Mouse (Mus musculus) layer of hippocampus, adult 8-10 months (tissue): ENCODE measurements at regions not wholly inside any gene's neighbourhood (a gene's known extent, or its start where the extent isn't known, plus 50 kb on each side); places are given as distances from the start of the nearest gene placed in this dataset.

Experiments used
- DNase-seq, 2 experiments: peaks; one replicate each; pipeline ENCODE4 v3.0.0; 2022; ENCODE audit warnings: low spot score in 2 of 2

- no peak for DNase-seq
These were observed 131.8 kb downstream of the Tshz3 start for GRCm38 (mm10) chr7:36829710-36830109.

GRCm38 (mm10) chr7:36830155-36830554 is 132.2 kb downstream of the Tshz3 start:
- DNase-seq = no peak

GRCm38 (mm10) chr7:36848279-36848678 is 150.4 kb downstream of the Tshz3 start:
- no peak for DNase-seq

GRCm38 (mm10) chr7:36851275-36851889 is 153.5 kb downstream of the Tshz3 start:
- no peak for DNase-seq

- DNase-seq = no peak
These were observed 156.4 kb downstream of the Tshz3 start for GRCm38 (mm10) chr7:36854308-36854707.

GRCm38 (mm10) chr7:36859428-36859827 is 161.5 kb downstream of the Tshz3 start:
- no peak for DNase-seq

- DNase-seq = no peak
These were observed 164.6 kb downstream of the Tshz3 start for GRCm38 (mm10) chr7:36862481-36862880.

GRCm38 (mm10) chr7:36863745-36864144 is 165.8 kb downstream of the Tshz3 start:
- DNase-seq = no peak

GRCm38 (mm10) chr7:36864675-36865074 is 166.8 kb downstream of the Tshz3 start:
- no peak for DNase-seq

- no peak for DNase-seq
These were observed 168.7 kb downstream of the Tshz3 start for GRCm38 (mm10) chr7:36866602-36867001.

- DNase-seq = no peak
These were observed 176.1 kb downstream of the Tshz3 start for GRCm38 (mm10) chr7:36874004-36874403.

GRCm38 (mm10) chr7:36877686-36878085 is 179.8 kb downstream of the Tshz3 start:
- DNase-seq = no peak

- no peak for DNase-seq
These were observed 195.0 kb downstream of the Tshz3 start for GRCm38 (mm10) chr7:36892776-36893500.

GRCm38 (mm10) chr7:36896339-36896738 is 198.4 kb downstream of the Tshz3 start:
- DNase-seq = no peak

GRCm38 (mm10) chr7:36901537-36901936 is 203.6 kb downstream of the Tshz3 start:
- DNase-seq = no peak

GRCm38 (mm10) chr7:36913304-36913703 is 215.4 kb downstream of the Tshz3 start:
- no peak for DNase-seq

GRCm38 (mm10) chr7:36914261-36914660 is 216.3 kb downstream of the Tshz3 start:
- DNase-seq = no peak

GRCm38 (mm10) chr7:36915171-36915570 is 217.3 kb downstream of the Tshz3 start:
- DNase-seq = no peak

GRCm38 (mm10) chr7:36917011-36917410 is 219.1 kb downstream of the Tshz3 start:
- DNase-seq = no peak

GRCm38 (mm10) chr7:36919413-36919812 is 221.5 kb downstream of the Tshz3 start:
- no peak for DNase-seq

GRCm38 (mm10) chr7:36921003-36921402 is 223.1 kb downstream of the Tshz3 start:
- DNase-seq = no peak

- DNase-seq = no peak
These were observed 235.6 kb downstream of the Tshz3 start for GRCm38 (mm10) chr7:36933490-36933889.
